ENCODE assay signal across 9 mouse cellular contexts in genomic region chr2:116900273-116900843, GRCm38 (mm10). TPM values are rescaled to one million over a fixed set of nuclear protein-coding genes. Genes with fewer than 3 reads are reported as not detected.
A peak's percentile ranks its signal among the peaks of the same experiment; 100 is the strongest.
DNase-seq lines count a peak whose midpoint lies in the region; ATAC-seq and TF ChIP-seq lines count a peak whose summit lies in the region.
"Had no signal": no experiment of that assay in that cellular context is flagged by ENCODE, and none has a peak within 500 bp of the region (broad histone marks: within the 10 kb centered on the region; RNA-seq: fewer than 3 reads in every experiment).

No protein-coding gene starts in this region.

- H3K4me1 ChIP-seq in cerebellum, adult 2 months (ENCODE audit: control insufficient read depth, insufficient read depth, low read length), result peaks cover 6% of the 10 kb centered on the region
- H3K4me1 ChIP-seq in intestine, embryonic 16.5 days (ENCODE audit: control insufficient read depth, insufficient read depth, low read length), result no peaks in the 10 kb centered on the region

- H3K4me2 ChIP-seq in intestine, embryonic 16.5 days (ENCODE audit: low read depth, low read length), result peak overlapping the region; percentile 70
- H3K4me2 ChIP-seq in myocyte (ENCODE audit: low read depth), result peak overlapping the region; percentile 83

- ATAC-seq in intestine, embryonic 16.5 days, result peak; percentile 55

- H3K36me3 ChIP-seq in intestine, embryonic 16.5 days (ENCODE audit: control insufficient read depth, insufficient read depth, low read length), result no peaks in the 10 kb centered on the region
- no peaks in the 10 kb centered on the region for H3K36me3 ChIP-seq in myocyte (ENCODE audit: control insufficient read depth, insufficient read depth)

- peak overlapping the region; percentile 59 for H3K4me3 ChIP-seq in cerebellum, adult 2 months (replicated peaks; ENCODE audit: insufficient read depth, low read depth, low read length)
- H3K4me3 ChIP-seq in intestine, embryonic 16.5 days (ENCODE audit: low read length), result peak overlapping the region; percentile 43
- H3K4me3 ChIP-seq in myocyte, result no peak overlapping the region

- 23% methylated on average over 10 of the region's 10 CpGs for WGBS in cerebellum, adult 2 months
- WGBS in intestine, embryonic 16.5 days, result 27% methylated on average over 10 of the region's 10 CpGs

- no peak for DNase-seq in cerebellum, adult 2 months
- DNase-seq in cerebellum, postnatal 25 days, result no peak
- DNase-seq in retina, embryonic 14.5 days (ENCODE audit: low spot score), result peak; percentile 37
- DNase-seq in retina, postnatal 1 day, result no peak
- DNase-seq in cerebellum, postnatal 14 days, result no peak
- no peak for DNase-seq in cerebellum, adult 8-10 months

- H3K27ac ChIP-seq in cerebellum, adult 2 months (ENCODE audit: insufficient read depth, low read length), result peak overlapping the region; percentile 50
- H3K27ac ChIP-seq in intestine, embryonic 16.5 days (ENCODE audit: low read length), result no peak overlapping the region

- TF ChIP-seq POLR2A in cerebellum, adult 2 months (IDR thresholded peaks at IDR 0.05; ENCODE audit: borderline replicate concordance, insufficient read depth, low read length), result no peak
- TF ChIP-seq POLR2A in myocyte (IDR thresholded peaks at IDR 0.05; ENCODE audit: insufficient read length, low read depth), result no peak

- no peak for TF ChIP-seq CTCF in cerebellum, adult 2 months (IDR thresholded peaks at IDR 0.05; ENCODE audit: borderline replicate concordance, insufficient read depth, low read depth, low read length)

- H3K27me3 ChIP-seq in cerebellum, adult 2 months (ENCODE audit: control insufficient read depth, insufficient read depth, low read length), result no peaks in the 10 kb centered on the region
- H3K27me3 ChIP-seq in intestine, embryonic 16.5 days (replicated peaks; ENCODE audit: control insufficient read depth, insufficient read depth, low read length), result no peaks in the 10 kb centered on the region
- no peaks in the 10 kb centered on the region for H3K27me3 ChIP-seq in myocyte (ENCODE audit: control insufficient read depth, insufficient read depth, insufficient read length)

- H3K9ac ChIP-seq in intestine, embryonic 16.5 days (ENCODE audit: low read depth, low read length), result peak overlapping the region; percentile 56

- H3ac ChIP-seq in myocyte (ENCODE audit: control insufficient read depth, insufficient read length), result no peak overlapping the region

- H3K79me2 ChIP-seq in myocyte (ENCODE audit: control insufficient read depth, insufficient read depth), result no peaks in the 10 kb centered on the region

- H3K9me3 ChIP-seq in intestine, embryonic 16.5 days (ENCODE audit: control insufficient read depth, low read length), result no peaks in the 10 kb centered on the region

TF ChIP-seq in myocyte, 11 proteins besides CTCF, POLR2A, EP300 and RAD21:
- TF ChIP-seq REST (IDR thresholded peaks at IDR 0.05; ENCODE audit: insufficient read depth, insufficient read length), result no peak
- TF ChIP-seq MAX (IDR thresholded peaks at IDR 0.05; ENCODE audit: low read depth), result no peak
- TF ChIP-seq TCF3 (IDR thresholded peaks at IDR 0.05; ENCODE audit: insufficient read length, low read depth), result no peak
- no peak for TF ChIP-seq TCF12 (IDR thresholded peaks at IDR 0.05; ENCODE audit: insufficient read depth, poor library complexity, severe bottlenecking)
- no peak for TF ChIP-seq MYOG (IDR thresholded peaks at IDR 0.05; ENCODE audit: control insufficient read depth in 1 of 3, insufficient read depth in 1 of 3, insufficient read length in 2 of 3, low read depth in 2 of 3)
- TF ChIP-seq POLR2AphosphoS2 (IDR thresholded peaks at IDR 0.05; ENCODE audit: insufficient read length, low read depth), result no peak
- TF ChIP-seq E2F4 (IDR thresholded peaks at IDR 0.05; ENCODE audit: insufficient read depth), result no peak
TF ChIP-seq in myocyte: peak in this region for 0.

RNA-seq across cellular contexts. Expression of gene Tmco5, which starts 21.9 kb away (rescaled TPM):
- polyA plus RNA-seq in cerebellum, adult 2 months (2012; rRNA removed), result not detected in 2 replicates
- not detected in 2 replicates for polyA plus RNA-seq in intestine, embryonic 16.5 days (2015; fragmentation: Nextera tagmentation; extraction: Ambion mirVana)
- not detected for polyA plus RNA-seq in myocyte (2012; fragmentation: generic; extraction: Trizol)
- polyA plus RNA-seq: gonadal fat pad, adult 2 months had no signal
